ENCODE assay signal across 9 mouse cellular contexts in the genomic region with DNA sequence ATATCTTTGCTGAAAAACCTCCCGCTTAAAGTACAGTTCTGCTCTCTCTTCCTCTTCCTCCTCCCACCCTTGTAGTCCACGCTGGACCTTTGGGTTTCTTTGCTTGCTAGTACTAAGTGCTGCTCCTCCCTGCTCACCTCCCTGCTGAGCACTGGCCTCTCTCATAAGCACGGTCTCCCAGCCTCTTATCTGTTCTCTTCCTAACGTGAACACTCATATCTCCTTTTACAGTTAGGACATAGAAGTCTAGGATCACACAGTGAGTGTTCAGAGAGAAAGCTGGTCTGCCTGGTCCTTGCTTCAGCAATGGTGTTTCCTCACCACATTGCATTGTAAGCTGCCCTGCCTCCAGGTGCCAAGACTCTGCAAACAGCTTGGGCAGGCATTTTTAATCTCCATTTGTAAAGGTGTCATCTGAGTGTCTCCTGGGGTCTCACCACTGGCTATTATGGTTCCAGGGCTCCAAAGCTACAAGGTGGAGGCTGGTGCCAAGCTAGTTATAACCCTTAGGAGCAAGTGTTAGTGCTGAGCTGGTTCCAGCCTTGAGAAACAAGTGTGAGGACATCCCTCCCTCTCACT.
A peak's percentile ranks its signal among the peaks of the same experiment; 100 is the strongest.
DNase-seq lines count a peak whose midpoint lies in the region; ATAC-seq lines count a peak whose summit lies in the region.
"Had no signal": no experiment of that assay in that cellular context is flagged by ENCODE, and none has a peak within 500 bp of the region (broad histone marks: within the 10 kb centered on the region; RNA-seq: fewer than 3 reads in every experiment).

No protein-coding gene starts in this region.

- no peaks in the 10 kb centered on the region for H3K27me3 ChIP-seq in heart, embryonic 10.5 days (ENCODE audit: insufficient read depth, poor library complexity, severe bottlenecking)
- no peaks in the 10 kb centered on the region for H3K27me3 ChIP-seq in kidney, embryonic 14.5 days (ENCODE audit: control insufficient read depth, insufficient read depth, low read length)

- no peak overlapping the region for H3K4me2 ChIP-seq in kidney, embryonic 14.5 days (replicated peaks; ENCODE audit: low read depth, low read length)

- H3K9me3 ChIP-seq in heart, embryonic 10.5 days, result no peaks in the 10 kb centered on the region
- H3K9me3 ChIP-seq in kidney, embryonic 14.5 days (ENCODE audit: control insufficient read depth, low read length), result no peaks in the 10 kb centered on the region

- H3K4me1 ChIP-seq in heart, embryonic 10.5 days, result peaks cover 52% of the 10 kb centered on the region
- peaks cover 16% of the 10 kb centered on the region; the same call in 1 of the 2 replicates for H3K4me1 ChIP-seq in kidney, embryonic 14.5 days (ENCODE audit: control insufficient read depth, insufficient read depth, low read length)

- no peak for ATAC-seq in kidney, embryonic 14.5 days (ENCODE audit: low FRiP score, low TSS enrichment)

- H3K4me3 ChIP-seq in heart, embryonic 10.5 days, result 0 out of 2 replicates have a peak overlapping the region, but pooled peaks have one; percentile 5
- no peak overlapping the region for H3K4me3 ChIP-seq in kidney, embryonic 14.5 days (ENCODE audit: low read length)

- H3K27ac ChIP-seq in heart, embryonic 10.5 days, result peak overlapping the region; percentile 64
- H3K27ac ChIP-seq in kidney, embryonic 14.5 days (ENCODE audit: low read depth, low read length), result no peak overlapping the region

- DNase-seq in heart, embryonic 10.5 days (ENCODE audit: low spot score), result no peak
- no peak for DNase-seq in heart, postnatal 4 days
- DNase-seq in thymus, postnatal 14 days, result peak; percentile 26
- no peak for DNase-seq in thymus, adult 18-20 months
- peak; percentile 47 for DNase-seq in liver
- DNase-seq in thymus, postnatal 36 days, result peak; percentile 23 to 27
- DNase-seq in embryo, embryonic 10 days (ENCODE audit: low spot score), result no peak
- DNase-seq: embryo, embryonic 11 days had no signal

- no peaks in the 10 kb centered on the region for H3K36me3 ChIP-seq in heart, embryonic 10.5 days
- H3K36me3 ChIP-seq in kidney, embryonic 14.5 days (ENCODE audit: control insufficient read depth, insufficient read depth, low read length), result no peaks in the 10 kb centered on the region

- H3K9ac ChIP-seq in kidney, embryonic 14.5 days (ENCODE audit: low read depth, low read length), result no peak overlapping the region

- WGBS in heart, embryonic 10.5 days, result 7% methylated on average over 4 of the region's 4 CpGs
- 31% methylated on average over 4 of the region's 4 CpGs for WGBS in kidney, embryonic 14.5 days

Comparison
In these comparisons a context has a peak if more than half of its experiments do, and no peak if none do; other contexts are left out.
1. DNase-seq: peak in thymus, postnatal 14 days (single experiment), liver (single experiment) and thymus, postnatal 36 days (2 of 2); none in heart, embryonic 10.5 days (single experiment), heart, postnatal 4 days (single experiment), thymus, adult 18-20 months (0 of 2) and embryo, embryonic 10 days (single experiment).